Mouse (Mus musculus) embryonic fibroblast, embryonic 13.5 days (primary cell): ENCODE data around the gene Nacc2.

Source experiments
- CTCF ChIP-seq: IDR thresholded peaks from 2 replicates; pipeline ENCODE4 v1.5.1; 2011; ENCODE audit warnings: mild to moderate bottlenecking, control low read depth, low read length, moderate library complexity, borderline replicate concordance; ENCODE audit not compliant: insufficient read depth
- POLR2A ChIP-seq: IDR thresholded peaks from 2 replicates; pipeline ENCODE4 v1.6.1; 2011; ENCODE audit warnings: low read depth, mild to moderate bottlenecking, control low read depth, low read length, moderate library complexity

- no peak for TF ChIP-seq CTCF
- no peak for TF ChIP-seq POLR2A
These were observed at the start of gene Nacc2 for GRCm38 (mm10) chr2:26123079-26123648.
